Mouse (Mus musculus): ENCODE measurements around the gene Tmem248. TPM values are rescaled to one million over a fixed set of nuclear protein-coding genes. Genes with fewer than 3 reads are reported as not detected.

The Tmem248 gene
- total and polyA plus RNA-seq, 3 experiments, result 72.1 to 82.9 (median 80.9) TPM

DNA sequence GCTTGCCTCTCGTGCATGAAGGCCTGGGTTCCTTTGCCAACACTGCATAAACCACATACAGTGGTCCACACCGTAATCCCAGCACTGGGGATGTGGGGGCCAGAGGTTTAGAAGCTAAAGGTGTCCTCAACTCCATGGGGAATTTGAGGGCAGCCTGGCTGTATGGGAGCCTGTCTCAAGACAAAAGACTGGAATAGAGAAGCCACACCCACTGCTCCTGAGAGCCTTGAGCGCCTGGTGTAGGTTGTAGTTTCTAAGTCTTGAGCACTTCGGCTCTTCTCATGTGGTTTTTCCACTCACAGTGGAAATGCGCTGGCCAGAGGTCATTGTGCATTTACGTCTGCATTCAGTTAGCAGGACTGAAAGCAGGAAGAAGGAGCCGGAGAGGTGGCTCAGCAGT, 71.2 kb downstream of the Tmem248 start:
- Histone ChIP-seq H3K27me3 (replicated peaks) (no peaks in the 10 kb centered on the region), H3K27ac (ENCODE audit: insufficient read depth, low read depth) (no peak overlapping the region), H3K4me3 (replicated peaks in 1 of 3; ENCODE audit: low read depth in 2 of 3, low read length in 2 of 3, poor library complexity in 1 of 3) (no peak overlapping the region), H3K4me1 (ENCODE audit: control insufficient read depth in 1 of 2, insufficient read depth in 2 of 2) (no peaks in the 10 kb centered on the region), H3K4me2 (ENCODE audit: insufficient read depth, low read depth, poor library complexity, severe bottlenecking) (no peak overlapping the region), H3K9ac (ENCODE audit: insufficient read depth, low read depth) (no peak overlapping the region), H3K9me3 (replicated peaks; ENCODE audit: low read length) (peaks cover 13% of the 10 kb centered on the region), H3K36me3 (replicated peaks in 1 of 2; ENCODE audit: control insufficient read depth in 1 of 2, insufficient read depth in 1 of 2, low read length in 1 of 2) (peaks cover 66 to 96% of the 10 kb centered on the region in 2 experiments), H3K79me2 (replicated peaks; ENCODE audit: control insufficient read depth, extremely low read depth, insufficient read depth, poor library complexity, severe bottlenecking) (no peaks in the 10 kb centered on the region)
- TF ChIP-seq BHLHE40 (IDR thresholded peaks at IDR 0.05; ENCODE audit: low read depth, low read length) (no peak), ETS1 (conservative IDR thresholded peaks at IDR 0.05; ENCODE audit: low read depth, low read length) (no peak), RAD21 (IDR thresholded peaks at IDR 0.05; ENCODE audit: low read depth, low read length) (no peak), ZC3H11A (IDR thresholded peaks at IDR 0.05; ENCODE audit: low read depth, low read length) (no peak), NRF1 (IDR thresholded peaks at IDR 0.05; ENCODE audit: low read depth, low read length) (no peak)
- DNase-seq (ENCODE audit: extremely low read depth), result no peak
- in situ Hi-C loops (cut with MboI; ENCODE audit: low pct_ligation_motif_present, low pct_unique_long_range_greater_than_20kb, low sequenced_read_pairs), result no loop called here
- dilution Hi-C loops (cut with MboI; ENCODE audit: extremely low pct_ligation_motif_present, extremely low pct_unique_long_range_greater_than_20kb, low sequenced_read_pairs), result no loop called here

DNA sequence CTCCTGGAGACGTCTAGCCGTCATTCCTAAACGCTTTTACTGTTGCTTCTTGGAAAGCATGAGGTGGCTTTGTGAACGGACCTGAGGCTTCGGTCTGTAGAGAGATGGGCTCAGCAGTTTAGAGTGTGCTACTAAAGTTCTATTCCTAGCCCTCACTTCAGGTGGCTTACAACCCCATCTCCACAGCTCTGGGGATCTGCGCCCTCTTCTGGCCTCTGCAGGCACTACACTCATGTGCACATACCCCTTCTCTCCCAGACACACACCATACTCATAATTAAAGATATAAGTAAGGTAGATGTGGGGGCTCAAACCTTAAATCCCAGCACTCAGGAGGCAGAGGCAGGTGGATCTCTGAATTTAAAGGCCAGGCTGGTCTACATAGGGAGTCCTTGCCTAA, 73.4 kb downstream of the Tmem248 start:
- dilution Hi-C loops (cut with MboI; ENCODE audit: extremely low pct_ligation_motif_present, extremely low pct_unique_long_range_greater_than_20kb, low sequenced_read_pairs), result no loop called here
- Histone ChIP-seq H3K27ac (ENCODE audit: insufficient read depth, low read depth) (no peak overlapping the region), H3K79me2 (replicated peaks; ENCODE audit: control insufficient read depth, extremely low read depth, insufficient read depth, poor library complexity, severe bottlenecking) (no peaks in the 10 kb centered on the region), H3K4me3 (replicated peaks in 1 of 3; ENCODE audit: low read depth in 2 of 3, low read length in 2 of 3, poor library complexity in 1 of 3) (no peak overlapping the region), H3K4me2 (ENCODE audit: insufficient read depth, low read depth, poor library complexity, severe bottlenecking) (no peak overlapping the region), H3K9ac (ENCODE audit: insufficient read depth, low read depth) (no peak overlapping the region), H3K27me3 (replicated peaks) (no peaks in the 10 kb centered on the region), H3K36me3 (replicated peaks in 1 of 2; ENCODE audit: control insufficient read depth in 1 of 2, insufficient read depth in 1 of 2, low read length in 1 of 2) (peaks cover 62 to 96% of the 10 kb centered on the region in 2 experiments), H3K9me3 (replicated peaks; ENCODE audit: low read length) (peaks cover 8% of the 10 kb centered on the region), H3K4me1 (ENCODE audit: control insufficient read depth in 1 of 2, insufficient read depth in 2 of 2) (no peaks in the 10 kb centered on the region)
- no peak for TF ChIP-seq MAX (IDR thresholded peaks at IDR 0.05; ENCODE audit: low read length)
- no peak for TF ChIP-seq GABPA (IDR thresholded peaks at IDR 0.05; ENCODE audit: insufficient replicate concordance, low read depth, low read length)
- peak; percentile 19 to 26; a peak in 3 of 4 replicates for TF ChIP-seq CTCF (conservative IDR thresholded peaks at IDR 0.05 in 1 of 2, IDR thresholded peaks at IDR 0.05 in 1 of 2; ENCODE audit: low read depth in 2 of 2, low read length in 2 of 2)
- no peak for TF ChIP-seq PAX5 (IDR thresholded peaks at IDR 0.05; ENCODE audit: low read length)
- no peak for TF ChIP-seq ZNF384 (IDR thresholded peaks at IDR 0.05; ENCODE audit: low read depth, low read length)
- in situ Hi-C loops (cut with MboI; ENCODE audit: low pct_ligation_motif_present, low pct_unique_long_range_greater_than_20kb, low sequenced_read_pairs), result no loop called here
- DNase-seq (ENCODE audit: extremely low read depth), result no peak

GRCm38 (mm10) chr5:130290775-130291174, 73.9 kb downstream of the Tmem248 start:
- in situ Hi-C loops (cut with MboI; ENCODE audit: low pct_ligation_motif_present, low pct_unique_long_range_greater_than_20kb, low sequenced_read_pairs) (no loop called here), dilution Hi-C loops (cut with MboI; ENCODE audit: extremely low pct_ligation_motif_present, extremely low pct_unique_long_range_greater_than_20kb, low sequenced_read_pairs) (no loop called here)
- no peak for DNase-seq (ENCODE audit: extremely low read depth)
- Histone ChIP-seq H3K79me2 (replicated peaks; ENCODE audit: control insufficient read depth, extremely low read depth, insufficient read depth, poor library complexity, severe bottlenecking) (no peaks in the 10 kb centered on the region), H3K9me3 (replicated peaks; ENCODE audit: low read length) (peaks cover 8% of the 10 kb centered on the region), H3K4me1 (ENCODE audit: control insufficient read depth in 1 of 2, insufficient read depth in 2 of 2) (no peaks in the 10 kb centered on the region), H3K27me3 (replicated peaks) (no peaks in the 10 kb centered on the region), H3K4me2 (ENCODE audit: insufficient read depth, low read depth, poor library complexity, severe bottlenecking) (no peak overlapping the region), H3K9ac (ENCODE audit: insufficient read depth, low read depth) (no peak overlapping the region), H3K4me3 (replicated peaks in 1 of 3; ENCODE audit: low read depth in 2 of 3, low read length in 2 of 3, poor library complexity in 1 of 3) (no peak overlapping the region), H3K27ac (ENCODE audit: insufficient read depth, low read depth) (no peak overlapping the region), H3K36me3 (replicated peaks in 1 of 2; ENCODE audit: control insufficient read depth in 1 of 2, insufficient read depth in 1 of 2, low read length in 1 of 2) (peaks cover 57 to 94% of the 10 kb centered on the region in 2 experiments)
- TF ChIP-seq POLR2A (IDR thresholded peaks at IDR 0.05; ENCODE audit: low read depth, low read length) (no peak), MYC (IDR thresholded peaks at IDR 0.05; ENCODE audit: low read depth, low read length) (no peak), EP300 (IDR thresholded peaks at IDR 0.05; ENCODE audit: low read length) (no peak), ZC3H11A (IDR thresholded peaks at IDR 0.05; ENCODE audit: low read depth, low read length) (no peak), TBP (conservative IDR thresholded peaks at IDR 0.05; ENCODE audit: low read depth, low read length) (no peak), RCOR1 (conservative IDR thresholded peaks at IDR 0.05; ENCODE audit: low read depth, low read length) (no peak), BHLHE40 (IDR thresholded peaks at IDR 0.05; ENCODE audit: low read depth, low read length) (no peak), MAX (IDR thresholded peaks at IDR 0.05; ENCODE audit: low read length) (no peak)

Measured in CH12.LX (cell line).